Mouse (Mus musculus): ENCODE results near the gene Rnf223. TPM values are rescaled to one million over a fixed set of nuclear protein-coding genes. Genes with fewer than 3 reads are reported as not detected.

The Rnf223 gene
- polyA plus RNA-seq, 1 experiment = 0.26 TPM

DNA sequence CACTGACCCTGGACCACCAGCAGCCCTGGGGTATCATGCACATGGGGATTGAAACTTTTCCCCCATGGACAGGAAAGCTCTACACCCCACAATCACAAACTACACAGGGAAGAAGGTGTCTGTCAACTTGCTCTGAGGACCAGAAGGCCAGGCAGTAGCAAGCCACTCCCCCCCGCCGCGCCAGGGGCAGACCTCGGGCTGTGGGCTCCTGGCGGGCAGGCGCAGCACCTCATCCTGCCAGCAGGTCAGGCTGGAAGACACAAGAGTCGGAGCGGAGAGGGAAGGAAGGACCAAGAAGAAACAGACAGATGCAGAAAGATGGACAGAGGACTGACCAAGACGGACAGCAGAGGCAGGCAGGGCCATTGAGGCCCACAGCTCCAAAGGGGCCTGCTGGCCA lies 47.3 kb downstream of the Rnf223 start:
- no peaks in the 10 kb centered on the region for H3K36me3 ChIP-seq (ENCODE audit: control insufficient read depth, insufficient read depth)
- no peak overlapping the region for H3K4me3 ChIP-seq
- H3K79me2 ChIP-seq (ENCODE audit: control insufficient read depth, insufficient read depth) = no peaks in the 10 kb centered on the region
- TF ChIP-seq MYOG (IDR thresholded peaks at IDR 0.05; ENCODE audit: control insufficient read depth in 1 of 3, insufficient read depth in 1 of 3, insufficient read length in 2 of 3, low read depth in 2 of 3) = no peak
- no peak for TF ChIP-seq USF1 (IDR thresholded peaks at IDR 0.05; ENCODE audit: low read depth)
- TF ChIP-seq TCF3 (IDR thresholded peaks at IDR 0.05; ENCODE audit: insufficient read length, low read depth) = no peak
- TF ChIP-seq POLR2A (IDR thresholded peaks at IDR 0.05; ENCODE audit: insufficient read length, low read depth) = no peak
- no peak for TF ChIP-seq SRF (IDR thresholded peaks at IDR 0.05; ENCODE audit: control insufficient read depth, insufficient read length, low read depth)
- no peak for TF ChIP-seq CEBPB (IDR thresholded peaks at IDR 0.05; ENCODE audit: insufficient read depth, poor library complexity, severe bottlenecking)
- no peak for TF ChIP-seq MAX (IDR thresholded peaks at IDR 0.05; ENCODE audit: low read depth)
- no peak for TF ChIP-seq POLR2AphosphoS2 (IDR thresholded peaks at IDR 0.05; ENCODE audit: insufficient read length, low read depth)
- TF ChIP-seq REST (IDR thresholded peaks at IDR 0.05; ENCODE audit: insufficient read depth, insufficient read length) = no peak
- no peak for TF ChIP-seq E2F4 (IDR thresholded peaks at IDR 0.05; ENCODE audit: insufficient read depth)
- no peak for TF ChIP-seq TCF12 (IDR thresholded peaks at IDR 0.05; ENCODE audit: insufficient read depth, poor library complexity, severe bottlenecking)
- no peak for TF ChIP-seq MYOD1 (IDR thresholded peaks at IDR 0.05; ENCODE audit: control insufficient read depth in 1 of 3, insufficient read length in 2 of 3, low read depth in 2 of 3)
- no peaks in the 10 kb centered on the region for H3K27me3 ChIP-seq (ENCODE audit: control insufficient read depth, insufficient read depth, insufficient read length)
- H3K4me2 ChIP-seq (ENCODE audit: low read depth) = no peak overlapping the region
- no peak overlapping the region for H3ac ChIP-seq (ENCODE audit: control insufficient read depth, insufficient read length)

Other genes starting within 250 kb of the Rnf223 start
- gene Pusl1, start 238.7 kb upstream of the Rnf223 start, polyA plus RNA-seq (2012; fragmentation: generic; extraction: Trizol) = 19.1 TPM
- 22.3 TPM for gene Acap3, start 238.7 kb upstream of the Rnf223 start, polyA plus RNA-seq (2012; fragmentation: generic; extraction: Trizol)
- gene Ube2j2, start 186.7 kb upstream of the Rnf223 start, polyA plus RNA-seq (2012; fragmentation: generic; extraction: Trizol) = 70.6 TPM
- gene C1qtnf12, start 168.2 kb upstream of the Rnf223 start, polyA plus RNA-seq (2012; fragmentation: generic; extraction: Trizol) = 2.1 TPM
- 5.4 TPM for gene B3galt6, start 137.9 kb upstream of the Rnf223 start, polyA plus RNA-seq (2012; fragmentation: generic; extraction: Trizol)
- gene Sdf4, start 137.6 kb upstream of the Rnf223 start, polyA plus RNA-seq (2012; fragmentation: generic; extraction: Trizol) = 137 TPM
- gene Tnfrsf4, start 116.7 kb upstream of the Rnf223 start, polyA plus RNA-seq (2012; fragmentation: generic; extraction: Trizol) = 0.64 TPM
- gene Tnfrsf18, start 104.3 kb upstream of the Rnf223 start, polyA plus RNA-seq (2012; fragmentation: generic; extraction: Trizol) = 0.40 TPM
- not detected for gene Ttll10, start 71.1 kb upstream of the Rnf223 start, polyA plus RNA-seq (2012; fragmentation: generic; extraction: Trizol)
- gene 9430015G10Rik, start 20.5 kb upstream of the Rnf223 start, polyA plus RNA-seq (2012; fragmentation: generic; extraction: Trizol) = 11.0 TPM
- gene Agrn, start 67.0 kb downstream of the Rnf223 start, polyA plus RNA-seq (2012; fragmentation: generic; extraction: Trizol) = 22.7 TPM
- 12.4 TPM for gene Isg15, start 70.3 kb downstream of the Rnf223 start, polyA plus RNA-seq (2012; fragmentation: generic; extraction: Trizol)
- 0.48 TPM for gene AW011738, start 72.8 kb downstream of the Rnf223 start, polyA plus RNA-seq (2012; fragmentation: generic; extraction: Trizol)
- 0.11 TPM for gene Perm1, start 85.4 kb downstream of the Rnf223 start, polyA plus RNA-seq (2012; fragmentation: generic; extraction: Trizol)
- gene Plekhn1, start 104.3 kb downstream of the Rnf223 start, polyA plus RNA-seq (2012; fragmentation: generic; extraction: Trizol) = 10.6 TPM
- gene Noc2l, start 105.5 kb downstream of the Rnf223 start, polyA plus RNA-seq (2012; fragmentation: generic; extraction: Trizol) = 61.3 TPM
- 0.02 TPM for gene Samd11, start 125.1 kb downstream of the Rnf223 start, polyA plus RNA-seq (2012; fragmentation: generic; extraction: Trizol)
- not detected for gene Vmn2r-ps159, start 200.6 kb downstream of the Rnf223 start, polyA plus RNA-seq (2012; fragmentation: generic; extraction: Trizol)